Mouse (Mus musculus) liver, embryonic 13.5 days (tissue): ENCODE results near the gene Auh. TPM values are rescaled to one million over a fixed set of nuclear protein-coding genes. Genes with fewer than 3 reads are reported as not detected.

Source experiments
- ATAC-seq: fragments of 200-750 bp; cut with Nextera tagmentation; 2 replicates; pipeline ENCODE4 v1.8.0; 2017; ENCODE audit warnings: low read depth, mild to moderate bottlenecking, moderate number of reproducible peaks, moderate library complexity
- DNase-seq: peaks from one replicate; pipeline ENCODE4 v3.0.0; 2022
- H3K27ac ChIP-seq: fragments of 300-500 bp; sonication (generic); 2 replicates; pipeline ENCODE4 v1.5.1; 2015; ENCODE audit warnings: moderate library complexity, mild to moderate bottlenecking, inconsistent platforms
- H3K27me3 ChIP-seq: fragments of 300-500 bp; sonication (generic); 2 replicates; pipeline ENCODE4 v1.6.1; 2015; ENCODE audit warnings: mild to moderate bottlenecking, inconsistent platforms
- H3K36me3 ChIP-seq: fragments of 300-500 bp; sonication (generic); 2 replicates; pipeline ENCODE4 v1.6.1; 2015; ENCODE audit warnings: mild to moderate bottlenecking, inconsistent platforms
- H3K4me1 ChIP-seq: fragments of 300-500 bp; sonication (generic); replicated peaks from 2 replicates; pipeline ENCODE4 v1.6.1; 2015; ENCODE audit warnings: inconsistent platforms
- H3K4me2 ChIP-seq: fragments of 300-500 bp; sonication (generic); 2 replicates; pipeline ENCODE4 v1.6.1; 2015; ENCODE audit warnings: inconsistent platforms, mild to moderate bottlenecking, moderate library complexity
- H3K4me3 ChIP-seq: fragments of 300-500 bp; sonication (generic); replicated peaks from 2 replicates; pipeline ENCODE4 v1.5.1; 2015; ENCODE audit warnings: mild to moderate bottlenecking, inconsistent platforms
- H3K9ac ChIP-seq: fragments of 300-500 bp; sonication (generic); 2 replicates; pipeline ENCODE4 v1.6.1; 2015; ENCODE audit warnings: mild to moderate bottlenecking, inconsistent platforms
- H3K9me3 ChIP-seq: fragments of 300-500 bp; sonication (generic); replicated peaks from 2 replicates; pipeline ENCODE4 v1.6.1; 2016; ENCODE audit warnings: inconsistent platforms
- WGBS: fragments of 180-500 bp; shearing (Covaris S2); methylation state at CpG from one replicate; pipeline ENCODE4 v1.1.7; 2015; ENCODE audit not compliant: insufficient replicate concordance; 5-methylcytosine and 5-hydroxymethylcytosine counted together
- polyA plus RNA-seq: library from polyadenylated mRNA; unstranded; fragments of >200 nt; fragmentation: Nextera tagmentation; extraction: Ambion mirVana; gene quantifications from 2 replicates; pipeline ENCODE4 v1.2.1, GENCODE M21; 2015

Auh gene
- polyA plus RNA-seq, 1 experiment from 2014 or later, result 28.9 TPM

DNA sequence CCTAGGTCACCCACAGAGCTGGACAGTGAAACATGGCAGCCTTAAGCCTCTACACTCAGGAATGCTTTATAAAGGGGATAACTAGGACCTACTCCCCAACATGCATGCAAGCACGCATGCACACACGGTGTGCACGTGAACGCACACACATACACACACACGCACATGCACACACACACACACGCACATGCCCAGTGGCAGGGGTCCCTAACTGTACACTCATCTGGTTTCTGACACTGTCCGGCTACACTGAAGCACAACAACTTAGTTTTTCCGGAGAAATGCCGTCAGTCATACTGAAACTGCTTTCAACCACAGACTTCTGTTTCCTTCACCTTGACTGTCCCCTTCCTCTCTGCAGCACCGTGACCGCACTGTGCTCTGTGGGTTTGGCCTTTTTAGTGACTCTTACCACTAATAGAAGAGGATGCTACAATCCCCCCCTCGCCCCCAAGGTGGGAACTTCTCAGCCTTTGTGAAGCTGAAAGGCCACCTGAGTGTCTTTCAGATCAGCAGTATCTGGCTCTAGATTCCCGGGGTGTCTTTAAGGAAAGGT, 136.0 kb downstream of the Auh start:
- no peaks in the 10 kb centered on the region for H3K36me3 ChIP-seq
- no peak overlapping the region for H3K27ac ChIP-seq
- WGBS, result 49% methylated on average over 13 of the region's 13 CpGs
- H3K4me1 ChIP-seq, result no peaks in the 10 kb centered on the region
- no peak overlapping the region for H3K4me3 ChIP-seq
- H3K9ac ChIP-seq, result no peak overlapping the region
- DNase-seq, result no peak
- no peaks in the 10 kb centered on the region for H3K9me3 ChIP-seq
- no peaks in the 10 kb centered on the region for H3K27me3 ChIP-seq
- no peak overlapping the region for H3K4me2 ChIP-seq
- ATAC-seq, result no peak

DNA sequence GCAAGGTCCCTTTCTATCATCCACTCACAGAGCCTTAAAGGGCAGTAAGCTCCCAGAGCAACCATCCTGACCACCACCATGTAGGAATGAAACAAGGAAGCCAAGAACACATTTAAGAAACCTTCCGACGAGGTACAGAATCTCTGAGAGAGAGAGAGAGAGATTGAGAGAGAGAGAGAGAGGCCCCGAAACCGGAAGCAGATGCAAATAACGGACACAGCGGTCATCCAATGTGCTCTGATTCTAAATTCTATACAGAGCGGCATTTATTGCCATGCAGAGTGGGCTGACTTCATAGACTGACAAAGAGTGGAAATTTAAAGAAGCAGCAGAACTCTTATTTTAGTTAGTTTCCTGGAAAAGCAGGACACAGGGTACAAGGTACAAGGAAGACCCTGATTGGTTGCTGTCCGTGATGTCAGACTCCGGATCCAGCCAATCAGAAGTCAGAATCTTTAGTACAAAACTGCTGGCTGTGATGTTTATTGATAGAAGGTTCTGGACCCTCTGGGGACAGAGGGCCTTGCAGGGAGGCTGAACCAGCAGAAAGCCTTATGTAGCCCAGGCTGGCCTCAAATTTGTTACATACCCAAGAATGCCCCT, 137.1 kb downstream of the Auh start:
- H3K9me3 ChIP-seq, result no peaks in the 10 kb centered on the region
- WGBS, result 80% methylated on average over 9 of the region's 9 CpGs
- no peak overlapping the region for H3K9ac ChIP-seq
- H3K27me3 ChIP-seq, result no peaks in the 10 kb centered on the region
- no peak for DNase-seq
- H3K36me3 ChIP-seq, result no peaks in the 10 kb centered on the region
- no peak overlapping the region for H3K27ac ChIP-seq
- no peak overlapping the region for H3K4me3 ChIP-seq
- no peak for ATAC-seq
- no peak overlapping the region for H3K4me2 ChIP-seq
- H3K4me1 ChIP-seq, result no peaks in the 10 kb centered on the region

DNA sequence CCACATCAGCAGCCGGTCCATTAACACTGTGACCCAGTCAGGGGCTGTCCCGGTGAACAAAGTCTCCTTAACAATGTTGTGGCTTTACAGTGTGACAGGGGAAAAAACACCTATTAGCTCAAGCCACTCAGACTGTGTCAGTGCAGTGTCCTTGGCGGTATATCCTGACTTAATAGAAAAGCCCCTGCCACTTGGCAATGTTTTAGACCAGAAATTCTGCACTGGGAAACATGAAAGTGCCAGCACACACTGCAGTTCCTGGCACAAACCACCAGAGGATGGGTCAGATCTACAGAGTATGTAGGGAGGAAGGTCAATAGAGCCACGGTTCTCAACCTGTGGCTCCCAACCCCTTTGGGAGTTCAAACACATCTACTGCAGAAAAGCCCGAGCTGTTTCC, 138.6 kb downstream of the Auh start:
- WGBS, result 65% methylated on average over 5 of the region's 5 CpGs
- Histone ChIP-seq H3K4me2 (no peak overlapping the region), H3K9me3 (no peaks in the 10 kb centered on the region), H3K27ac (no peak overlapping the region), H3K9ac (no peak overlapping the region), H3K4me1 (no peaks in the 10 kb centered on the region), H3K4me3 (no peak overlapping the region), H3K27me3 (no peaks in the 10 kb centered on the region), H3K36me3 (no peaks in the 10 kb centered on the region)
- DNase-seq, result no peak
- no peak for ATAC-seq

Other genes starting within 250 kb of the Auh start
- 3.6 and 4.3 TPM in 2 replicates for gene Nfil3, start 51.4 kb upstream of the Auh start, polyA plus RNA-seq